Mouse (Mus musculus): Measurements from ENCODE around the gene Mpp6. TPM values are rescaled to one million over a fixed set of nuclear protein-coding genes. Genes with fewer than 3 reads are reported as not detected.

The Mpp6 gene
- total and polyA plus RNA-seq, 3 experiments: 86.9 to 107 (median 104) TPM

- Histone ChIP-seq H3K4me3 (replicated peaks in 1 of 3; ENCODE audit: low read depth in 2 of 3, low read length in 2 of 3, poor library complexity in 1 of 3) (no peak overlapping the region), H3K36me3 (replicated peaks in 1 of 2; ENCODE audit: control insufficient read depth in 1 of 2, insufficient read depth in 1 of 2, low read length in 1 of 2) (peaks cover under 1 to 9% of the 10 kb centered on the region in 2 experiments), H3K4me2 (ENCODE audit: insufficient read depth, low read depth, poor library complexity, severe bottlenecking) (no peak overlapping the region), H3K79me2 (replicated peaks; ENCODE audit: control insufficient read depth, extremely low read depth, insufficient read depth, poor library complexity, severe bottlenecking) (no peaks in the 10 kb centered on the region; the same call in 1 of the 2 replicates), H3K4me1 (ENCODE audit: control insufficient read depth in 1 of 2, insufficient read depth in 2 of 2) (peaks cover 0 to 12% of the 10 kb centered on the region in 2 experiments; a peak in 1 of 4 replicates), H3K27me3 (replicated peaks) (no peaks in the 10 kb centered on the region), H3K27ac (ENCODE audit: insufficient read depth, low read depth) (no peak overlapping the region), H3K9ac (ENCODE audit: insufficient read depth, low read depth) (no peak overlapping the region), H3K9me3 (replicated peaks; ENCODE audit: low read length) (no peaks in the 10 kb centered on the region)
- DNase-seq (ENCODE audit: extremely low read depth): no peak
- TF ChIP-seq PAX5 (IDR thresholded peaks at IDR 0.05; ENCODE audit: low read length): no peak
- TF ChIP-seq GABPA (IDR thresholded peaks at IDR 0.05; ENCODE audit: insufficient replicate concordance, low read depth, low read length): no peak
- TF ChIP-seq CHD2 (IDR thresholded peaks at IDR 0.05; ENCODE audit: low read length): no peak
- TF ChIP-seq CTCF (conservative IDR thresholded peaks at IDR 0.05 in 1 of 2, IDR thresholded peaks at IDR 0.05 in 1 of 2; ENCODE audit: low read depth in 2 of 2, low read length in 2 of 2): no peak
- TF ChIP-seq NELFE (IDR thresholded peaks at IDR 0.05; ENCODE audit: low read depth, low read length): no peak
- no peak for TF ChIP-seq MXI1 (IDR thresholded peaks at IDR 0.05; ENCODE audit: low read depth, low read length)
- no peak for TF ChIP-seq ETS1 (conservative IDR thresholded peaks at IDR 0.05; ENCODE audit: low read depth, low read length)
- no peak for TF ChIP-seq SIN3A (IDR thresholded peaks at IDR 0.05; ENCODE audit: low read length)
- no peak for TF ChIP-seq EP300 (IDR thresholded peaks at IDR 0.05; ENCODE audit: low read length)
- TF ChIP-seq HCFC1 (IDR thresholded peaks at IDR 0.05; ENCODE audit: low read depth, low read length): no peak
- TF ChIP-seq IRF4 (IDR thresholded peaks at IDR 0.05; ENCODE audit: low read depth, low read length): no peak
- no peak for TF ChIP-seq TBP (conservative IDR thresholded peaks at IDR 0.05; ENCODE audit: low read depth, low read length)
- no peak for TF ChIP-seq ZMIZ1 (IDR thresholded peaks at IDR 0.05; ENCODE audit: low read depth, low read length)
- no peak for TF ChIP-seq UBTF (IDR thresholded peaks at IDR 0.05; ENCODE audit: low read depth, low read length)
- TF ChIP-seq E2F4 (IDR thresholded peaks at IDR 0.05; ENCODE audit: insufficient replicate concordance, low read depth, low read length): no peak
- TF ChIP-seq USF1 (IDR thresholded peaks at IDR 0.05; ENCODE audit: low read depth, low read length): no peak
- TF ChIP-seq ZNF384 (IDR thresholded peaks at IDR 0.05; ENCODE audit: low read depth, low read length): no peak
- TF ChIP-seq MYC (IDR thresholded peaks at IDR 0.05; ENCODE audit: low read depth, low read length): no peak
- in situ Hi-C loops (cut with MboI; ENCODE audit: low pct_ligation_motif_present, low pct_unique_long_range_greater_than_20kb, low sequenced_read_pairs) (no loop called here), dilution Hi-C loops (cut with MboI; ENCODE audit: extremely low pct_ligation_motif_present, extremely low pct_unique_long_range_greater_than_20kb, low sequenced_read_pairs) (no loop called here)
Measured at GRCm38 (mm10) chr6:50137651-50138050, 27.6 kb downstream of the Mpp6 start.

GRCm38 (mm10) chr6:50139526-50139925, 29.5 kb downstream of the Mpp6 start:
- H3K4me1 ChIP-seq (ENCODE audit: control insufficient read depth in 1 of 2, insufficient read depth in 2 of 2): peaks cover 0 to 22% of the 10 kb centered on the region in 2 experiments; a peak in 2 of 4 replicates

More at GRCm38 (mm10) chr6:50139526-50139925, 29.5 kb downstream of the Mpp6 start:
- Histone ChIP-seq H3K36me3 (replicated peaks in 1 of 2; ENCODE audit: control insufficient read depth in 1 of 2, insufficient read depth in 1 of 2, low read length in 1 of 2) (peaks cover 2 to 15% of the 10 kb centered on the region in 2 experiments), H3K4me3 (replicated peaks in 1 of 3; ENCODE audit: low read depth in 2 of 3, low read length in 2 of 3, poor library complexity in 1 of 3) (no peak overlapping the region), H3K79me2 (replicated peaks; ENCODE audit: control insufficient read depth, extremely low read depth, insufficient read depth, poor library complexity, severe bottlenecking) (no peaks in the 10 kb centered on the region; the same call in 1 of the 2 replicates), H3K27ac (ENCODE audit: insufficient read depth, low read depth) (no peak overlapping the region), H3K9me3 (replicated peaks; ENCODE audit: low read length) (no peaks in the 10 kb centered on the region), H3K4me2 (ENCODE audit: insufficient read depth, low read depth, poor library complexity, severe bottlenecking) (no peak overlapping the region), H3K27me3 (replicated peaks) (no peaks in the 10 kb centered on the region), H3K9ac (ENCODE audit: insufficient read depth, low read depth) (no peak overlapping the region)
- dilution Hi-C loops (cut with MboI; ENCODE audit: extremely low pct_ligation_motif_present, extremely low pct_unique_long_range_greater_than_20kb, low sequenced_read_pairs) (no loop called here), in situ Hi-C loops (cut with MboI; ENCODE audit: low pct_ligation_motif_present, low pct_unique_long_range_greater_than_20kb, low sequenced_read_pairs) (no loop called here)
- no peak for DNase-seq (ENCODE audit: extremely low read depth)
- no peak for TF ChIP-seq MEF2A (IDR thresholded peaks at IDR 0.05; ENCODE audit: borderline replicate concordance, low read depth, low read length)
- no peak for TF ChIP-seq GABPA (IDR thresholded peaks at IDR 0.05; ENCODE audit: insufficient replicate concordance, low read depth, low read length)
- no peak for TF ChIP-seq BHLHE40 (IDR thresholded peaks at IDR 0.05; ENCODE audit: low read depth, low read length)
- no peak for TF ChIP-seq ZKSCAN1 (IDR thresholded peaks at IDR 0.05; ENCODE audit: borderline replicate concordance, low read depth, low read length)
- no peak for TF ChIP-seq MAX (IDR thresholded peaks at IDR 0.05; ENCODE audit: low read length)
- no peak for TF ChIP-seq TBP (conservative IDR thresholded peaks at IDR 0.05; ENCODE audit: low read depth, low read length)
- TF ChIP-seq POLR2A (IDR thresholded peaks at IDR 0.05; ENCODE audit: low read depth, low read length): no peak
- TF ChIP-seq TCF12 (IDR thresholded peaks at IDR 0.05; ENCODE audit: low read depth, low read length): no peak
- TF ChIP-seq E2F4 (IDR thresholded peaks at IDR 0.05; ENCODE audit: insufficient replicate concordance, low read depth, low read length): no peak
- no peak for TF ChIP-seq NELFE (IDR thresholded peaks at IDR 0.05; ENCODE audit: low read depth, low read length)
- no peak for TF ChIP-seq PAX5 (IDR thresholded peaks at IDR 0.05; ENCODE audit: low read length)
- no peak for TF ChIP-seq UBTF (IDR thresholded peaks at IDR 0.05; ENCODE audit: low read depth, low read length)

Measured in CH12.LX (cell line).